Mouse (Mus musculus) bone marrow macrophage, adult 2 months (primary cell): ENCODE measurements around the gene Rab25. TPM values are rescaled to one million over a fixed set of nuclear protein-coding genes. Genes with fewer than 3 reads are reported as not detected.

Source experiments
- H3K27ac ChIP-seq: 2 replicates; pipeline ENCODE4 v1.5.1; 2012; ENCODE audit warnings: low read depth, low read length; ENCODE audit not compliant: insufficient read depth
- H3K4me1 ChIP-seq: 2 replicates; pipeline ENCODE4 v1.6.1; 2012; ENCODE audit warnings: low read length; ENCODE audit not compliant: control insufficient read depth, insufficient read depth
- H3K4me3 ChIP-seq: 2 replicates; pipeline ENCODE4 v1.5.1; 2012; ENCODE audit warnings: mild to moderate bottlenecking, low read length, moderate library complexity; ENCODE audit not compliant: insufficient read depth
- CTCF ChIP-seq: IDR thresholded peaks from 2 replicates; pipeline ENCODE4 v1.5.1; 2012; ENCODE audit warnings: low read depth, mild to moderate bottlenecking, low read length, moderate library complexity
- POLR2A ChIP-seq: IDR thresholded peaks from 2 replicates; pipeline ENCODE4 v1.6.1; 2012; ENCODE audit warnings: mild to moderate bottlenecking, low read depth, low read length, borderline replicate concordance
- polyA plus RNA-seq: library from polyadenylated mRNA; stranded (reverse); fragments of >200 nt; gene quantifications from 2 replicates; pipeline ENCODE4 v1.2.4, GENCODE M21; 2012; ENCODE audit not compliant: missing spikeins, insufficient read depth, insufficient read length

Rab25 gene
- polyA plus RNA-seq, 1 experiment, result not detected

DNA sequence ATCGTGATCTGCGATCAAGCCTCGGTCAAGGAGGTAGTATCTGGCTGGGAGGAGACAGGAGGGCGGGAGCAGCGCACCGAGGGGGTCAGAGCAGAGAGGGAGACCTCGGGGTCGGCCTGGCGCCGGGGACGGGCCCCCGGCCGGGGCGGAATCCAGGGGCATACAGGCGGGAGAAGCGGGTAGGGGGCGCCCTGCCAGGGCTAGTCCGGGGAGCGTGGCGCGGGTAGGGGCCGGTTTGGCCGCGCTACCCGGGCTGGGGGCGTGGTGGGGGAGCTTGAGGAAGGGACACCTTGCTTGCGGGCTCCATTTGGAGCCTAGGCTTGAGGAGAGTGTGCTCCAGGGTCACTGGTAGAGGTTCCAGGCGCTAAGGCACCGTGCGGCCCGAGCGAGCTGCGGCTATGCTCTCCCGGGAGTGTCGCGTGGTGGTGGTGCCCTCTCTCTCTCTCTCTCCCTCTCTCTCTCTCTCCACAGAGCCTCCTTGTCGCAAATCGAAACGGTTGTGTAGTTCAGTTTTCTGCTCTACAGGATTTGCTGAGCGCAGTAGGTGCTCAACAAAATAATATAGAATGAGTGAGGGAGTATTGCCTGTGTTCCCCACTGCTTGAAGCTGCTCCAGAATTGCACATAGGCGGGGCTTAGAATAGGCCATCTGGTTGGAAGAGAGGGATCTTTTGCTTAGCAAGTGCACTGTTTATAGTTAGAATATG lies 5.9 kb upstream of the Rab25 start:
- Histone ChIP-seq H3K4me3 (peak overlapping the region; percentile 96), H3K27ac (peak overlapping the region; percentile 45), H3K4me1 (peaks cover 14% of the 10 kb centered on the region)
- no peak for TF ChIP-seq POLR2A
- TF ChIP-seq CTCF, result no peak

DNA sequence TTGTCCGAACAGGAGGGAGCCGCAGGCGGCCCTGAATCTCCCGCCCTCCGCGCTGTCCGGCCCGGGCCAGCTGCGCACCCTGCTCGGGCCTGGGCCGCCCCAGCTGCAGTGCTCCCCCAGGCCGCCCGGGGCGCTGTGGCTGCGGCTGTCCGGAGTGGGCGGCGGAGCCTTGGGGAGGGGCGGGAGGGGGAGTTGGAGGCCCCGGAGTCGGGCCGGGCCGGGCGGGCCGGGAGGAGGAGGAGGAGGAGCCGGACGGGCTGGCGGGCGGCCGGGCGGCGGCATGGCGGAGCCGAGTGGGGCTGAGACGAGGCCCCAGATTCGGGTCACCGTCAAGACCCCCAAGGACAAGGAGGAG lies 5.4 kb upstream of the Rab25 start, which contains the start of gene Ubqln4:
Gene Ubqln4 (plus strand): TSS at position 234 of the 355 bp plus-strand sequence.
- H3K4me1 ChIP-seq, result peaks cover 14% of the 10 kb centered on the region
- H3K27ac ChIP-seq, result peak within 1 kb of the TSS; percentile 91
- no peak; the same call in 1 of the 2 replicates for TF ChIP-seq POLR2A
- TF ChIP-seq CTCF, result no peak
- H3K4me3 ChIP-seq, result peak within 1 kb of the TSS; percentile 96

DNA sequence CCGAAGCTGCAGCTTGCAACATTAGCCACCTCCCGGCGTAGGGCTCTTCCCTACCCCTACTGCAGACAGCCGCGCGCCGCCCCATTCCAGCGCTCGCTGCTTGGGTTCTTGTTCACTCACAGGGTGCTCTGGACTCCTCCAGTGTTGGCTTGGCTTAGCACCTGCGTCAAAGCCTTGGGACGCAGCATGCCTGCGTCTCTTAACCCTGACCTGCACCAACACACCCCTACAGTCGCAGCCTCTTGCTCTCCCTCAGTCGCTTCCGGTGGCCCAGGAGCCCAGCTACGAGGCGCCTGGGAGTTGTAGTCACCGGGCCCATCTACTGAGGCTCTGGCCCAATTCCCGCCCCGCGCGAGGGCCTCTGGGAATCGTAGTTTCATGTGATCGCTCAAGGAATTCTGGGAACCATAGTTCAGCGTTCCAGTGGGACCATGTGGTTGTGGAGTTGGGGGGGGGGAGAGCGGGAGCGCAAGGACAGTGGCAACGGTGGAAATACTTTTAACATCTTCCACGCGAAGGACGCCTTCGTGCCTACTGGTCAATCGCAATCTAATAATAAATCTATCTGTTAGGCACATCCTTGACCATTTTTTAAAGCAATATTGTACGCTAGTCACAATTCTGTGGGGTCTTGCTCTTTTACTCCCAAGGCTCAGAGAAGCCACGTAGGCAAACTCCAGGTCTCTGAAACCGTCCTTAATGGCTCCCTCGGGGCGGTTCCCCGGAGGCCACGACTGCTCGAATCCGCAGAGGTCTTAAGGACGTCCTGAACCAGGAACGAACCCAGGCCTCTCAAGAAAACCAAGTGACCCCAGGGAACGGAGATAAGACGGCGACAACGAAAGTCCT lies 4.8 kb upstream of the Rab25 start, which contains the start of gene Lamtor2:
Gene Lamtor2 (minus strand): TSS at position 399 of the 849 bp plus-strand sequence.
- Histone ChIP-seq H3K4me3 (peak within 1 kb of the TSS; percentile 96), H3K4me1 (peaks cover 14% of the 10 kb centered on the region), H3K27ac (peak within 1 kb of the TSS; percentile 91)
- TF ChIP-seq POLR2A (no peak), CTCF (no peak; the same call in 1 of the 2 replicates)

DNA sequence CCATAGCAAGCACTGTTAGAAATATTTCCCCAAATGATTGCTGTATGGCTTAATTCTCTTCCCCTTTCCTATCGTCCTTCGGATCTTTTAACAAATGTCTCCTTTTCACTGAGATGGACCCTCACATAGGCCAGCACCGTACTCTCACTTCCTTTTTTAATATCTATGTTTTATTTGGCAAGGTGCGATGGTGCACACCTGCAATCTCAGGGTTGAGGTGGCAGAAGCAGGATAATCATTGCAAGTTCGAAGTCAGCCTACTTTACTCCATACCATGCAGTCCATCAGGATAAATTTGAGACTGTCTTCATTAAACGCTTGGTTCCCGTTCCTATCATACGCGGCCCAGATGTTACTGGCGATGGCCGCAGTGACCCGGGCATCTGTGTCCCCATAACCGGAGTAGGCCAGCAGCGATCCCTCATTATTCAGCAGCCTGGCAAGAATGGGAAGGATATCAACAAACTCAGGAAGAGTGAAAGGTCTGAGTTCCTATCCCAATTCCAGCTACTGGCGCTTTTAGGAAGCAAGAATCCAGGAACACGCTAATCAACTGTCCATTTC lies 4.1 kb upstream of the Rab25 start:
- H3K4me3 ChIP-seq, result peak overlapping the region; percentile 66
- H3K27ac ChIP-seq, result peak overlapping the region; percentile 73
- H3K4me1 ChIP-seq, result peaks cover 14% of the 10 kb centered on the region
- TF ChIP-seq CTCF (no peak), POLR2A (no peak)

GRCm38 (mm10) chr3:88551586-88551985 lies 3.5 kb upstream of the Rab25 start:
- peaks cover 14% of the 10 kb centered on the region for H3K4me1 ChIP-seq
- H3K4me3 ChIP-seq, result peak overlapping the region; percentile 66
- no peak overlapping the region; the same call in 1 of the 2 replicates for H3K27ac ChIP-seq
- TF ChIP-seq CTCF (no peak), POLR2A (no peak)

- H3K27ac ChIP-seq, result no peak overlapping the region
- H3K4me1 ChIP-seq, result peaks cover 11% of the 10 kb centered on the region
- no peak overlapping the region for H3K4me3 ChIP-seq
- no peak for TF ChIP-seq POLR2A
- TF ChIP-seq CTCF, result no peak
These were observed 1.3 kb downstream of the Rab25 start for GRCm38 (mm10) chr3:88546674-88547418.

DNA sequence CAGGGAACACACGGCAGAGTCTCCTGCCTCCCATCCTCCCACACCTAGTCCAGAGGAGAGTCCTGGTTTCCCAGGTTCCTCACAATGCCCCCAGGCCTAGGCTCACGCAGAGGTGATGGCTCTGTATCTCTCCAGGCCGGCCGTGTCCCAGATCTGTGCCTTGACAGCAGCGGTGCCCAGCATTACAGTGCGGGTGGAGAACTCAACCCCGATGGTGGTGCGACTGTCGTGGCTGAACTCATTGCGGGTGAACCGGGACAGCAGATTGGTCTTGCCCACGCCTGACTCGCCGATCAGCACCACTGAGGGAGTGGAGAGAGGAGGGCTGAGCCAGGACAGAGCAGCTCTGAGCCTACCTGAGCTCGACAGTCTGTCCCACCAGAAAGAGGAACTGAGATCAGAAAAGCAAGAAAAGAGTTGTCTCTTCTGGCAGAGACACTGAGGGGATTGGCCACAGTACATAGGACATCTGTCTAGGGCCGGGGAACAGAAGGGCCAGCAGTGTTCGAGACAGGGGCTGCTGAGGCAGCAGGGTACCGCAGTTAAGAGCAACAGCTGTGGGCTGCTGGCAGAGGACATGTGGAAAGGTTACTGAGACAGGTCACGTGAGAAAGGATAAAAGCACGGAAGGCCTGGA lies 3.0 kb downstream of the Rab25 start:
- no peak overlapping the region for H3K4me3 ChIP-seq
- TF ChIP-seq CTCF (no peak), POLR2A (no peak)
- 0 out of 2 replicates have a peak, but pooled peaks cover 2% of the 10 kb centered on the region for H3K4me1 ChIP-seq
- H3K27ac ChIP-seq, result no peak overlapping the region

GRCm38 (mm10) chr3:88544514-88544913 lies 3.6 kb downstream of the Rab25 start:
- Histone ChIP-seq H3K4me1 (0 out of 2 replicates have a peak, but pooled peaks cover 2% of the 10 kb centered on the region), H3K4me3 (no peak overlapping the region), H3K27ac (no peak overlapping the region)
- TF ChIP-seq POLR2A, result no peak
- TF ChIP-seq CTCF, result no peak
